Comparison of ENCODE assay signal across 24 mouse cellular contexts in genomic region chr1:76130353-76130752, GRCm38 (mm10).
DNase-seq lines count a peak whose midpoint lies in the region; ATAC-seq and TF ChIP-seq lines count a peak whose summit lies in the region.
"Had no signal": no experiment of that assay in that cellular context is flagged by ENCODE, and none has a peak within 500 bp of the region (broad histone marks: within the 10 kb centered on the region; RNA-seq: fewer than 3 reads in every experiment).

No protein-coding gene starts in this region.

- intact Hi-C loops in heart, adult 2 months (cut with DNase I), result no loop called here
- intact Hi-C loops in left cerebral cortex, postnatal 14 days (cut with DNase I), result no loop called here

- no peaks in the 10 kb centered on the region for H3K36me3 ChIP-seq in heart, embryonic 14.5 days (ENCODE audit: control insufficient read depth, insufficient read depth, low read length)
- H3K36me3 ChIP-seq in heart, adult 2 months (ENCODE audit: control insufficient read depth, insufficient read depth, low read length), result no peaks in the 10 kb centered on the region
- no peaks in the 10 kb centered on the region for H3K36me3 ChIP-seq in liver, embryonic 12.5 days
- H3K36me3 ChIP-seq: forebrain, embryonic 15.5 days; intestine, embryonic 15.5 days; limb, embryonic 13.5 days; midbrain, embryonic 13.5 days; neural tube, embryonic 12.5 days had no signal

- no peak for DNase-seq in heart, adult 2 months
- DNase-seq in liver, result peak; percentile 14
- peak; percentile 24 for DNase-seq in embryo, embryonic 10.5 days (ENCODE audit: low spot score)
- DNase-seq in left cerebral cortex, postnatal 14 days (ENCODE audit: low spot score in 2 of 2), result no peak
- DNase-seq in spleen, adult 18-20 months, result no peak
- DNase-seq: cerebellum, adult 11-12 months; cerebellum, postnatal 10 days; gastrocnemius, postnatal 10 days; heart, postnatal 36 days; kidney, adult 8-10 months; kidney, postnatal 14 days; lung, embryonic 14.5 days; retina, postnatal 1 day; right cerebral cortex, postnatal 25 days had no signal

- TF ChIP-seq POLR2A in heart, adult 2 months (IDR thresholded peaks at IDR 0.05; ENCODE audit: insufficient read depth, low read depth, low read length), result no peak

- no peak overlapping the region for H3K27ac ChIP-seq in heart, embryonic 14.5 days (replicated peaks in 1 of 2; ENCODE audit: control insufficient read depth in 1 of 2, insufficient read depth in 1 of 2, low read depth in 2 of 2, low read length in 2 of 2)
- H3K27ac ChIP-seq in heart, adult 2 months, result no peak overlapping the region
- no peak overlapping the region for H3K27ac ChIP-seq in liver, embryonic 12.5 days
- H3K27ac ChIP-seq: forebrain, embryonic 15.5 days; intestine, embryonic 15.5 days; layer of hippocampus, adult 2 months; limb, embryonic 13.5 days; liver, embryonic 14.5 days; midbrain, embryonic 13.5 days; neural tube, embryonic 12.5 days had no signal

- H3K4me2 ChIP-seq in heart, embryonic 14.5 days (ENCODE audit: low read length), result no peak overlapping the region
- H3K4me2 ChIP-seq in liver, embryonic 12.5 days, result no peak overlapping the region
- H3K4me2 ChIP-seq: forebrain, embryonic 15.5 days; intestine, embryonic 15.5 days; limb, embryonic 13.5 days; lung, embryonic 14.5 days; midbrain, embryonic 13.5 days; neural tube, embryonic 12.5 days had no signal

- H3K9me3 ChIP-seq in heart, embryonic 14.5 days (ENCODE audit: control insufficient read depth, low read length), result no peaks in the 10 kb centered on the region
- H3K9me3 ChIP-seq in liver, embryonic 12.5 days (replicated peaks), result no peaks in the 10 kb centered on the region
- H3K9me3 ChIP-seq: forebrain, embryonic 15.5 days; intestine, embryonic 15.5 days; limb, embryonic 13.5 days; midbrain, embryonic 13.5 days; neural tube, embryonic 12.5 days had no signal

- TF ChIP-seq EP300 in heart, adult 2 months (IDR thresholded peaks at IDR 0.05; ENCODE audit: insufficient read depth, low read depth, low read length), result no peak

- H3K9ac ChIP-seq in heart, embryonic 14.5 days (ENCODE audit: low read length), result no peak overlapping the region
- H3K9ac ChIP-seq in heart, adult 2 months (ENCODE audit: low read depth, low read length), result no peak overlapping the region
- H3K9ac ChIP-seq in liver, embryonic 12.5 days, result no peak overlapping the region
- H3K9ac ChIP-seq: forebrain, embryonic 15.5 days; intestine, embryonic 15.5 days; limb, embryonic 13.5 days; liver, embryonic 14.5 days; lung, embryonic 14.5 days; midbrain, embryonic 13.5 days; neural tube, embryonic 12.5 days had no signal

- ATAC-seq in heart, embryonic 14.5 days (ENCODE audit: insufficient number of reproducible peaks, insufficient read depth, low FRiP score, low read depth), result peak; percentile 54; the same call in 1 of the 2 replicates
- ATAC-seq in liver, embryonic 12.5 days, result no peak
- ATAC-seq: forebrain, embryonic 15.5 days; hindbrain, embryonic 16.5 days; intestine, embryonic 15.5 days; midbrain, embryonic 13.5 days had no signal

- no peaks in the 10 kb centered on the region for H3K27me3 ChIP-seq in heart, embryonic 14.5 days (ENCODE audit: control insufficient read depth, insufficient read depth, low read length)
- H3K27me3 ChIP-seq in heart, adult 2 months (ENCODE audit: control insufficient read depth, insufficient read depth, low read length), result no peaks in the 10 kb centered on the region
- no peaks in the 10 kb centered on the region for H3K27me3 ChIP-seq in liver, embryonic 12.5 days (replicated peaks)
- H3K27me3 ChIP-seq: forebrain, embryonic 15.5 days; intestine, embryonic 15.5 days; midbrain, embryonic 13.5 days; neural tube, embryonic 12.5 days had no signal

- peaks cover 3 to 5% of the 10 kb centered on the region in 2 experiments for H3K4me1 ChIP-seq in heart, embryonic 14.5 days (ENCODE audit: control insufficient read depth in 2 of 2, insufficient read depth in 2 of 2, low read length in 2 of 2)
- H3K4me1 ChIP-seq in heart, adult 2 months (ENCODE audit: control insufficient read depth, insufficient read depth, low read length), result no peaks in the 10 kb centered on the region
- no peaks in the 10 kb centered on the region for H3K4me1 ChIP-seq in liver, embryonic 12.5 days
- H3K4me1 ChIP-seq: forebrain, embryonic 15.5 days; intestine, embryonic 15.5 days; limb, embryonic 13.5 days; midbrain, embryonic 13.5 days; neural tube, embryonic 12.5 days had no signal

- TF ChIP-seq CTCF in heart, adult 2 months (IDR thresholded peaks at IDR 0.05), result no peak

- no peaks in the 10 kb centered on the region for H3K79me2 ChIP-seq in heart, adult 2 months (replicated peaks; ENCODE audit: control insufficient read depth, insufficient read depth, low read length)

- 28% methylated on average over 4 of the region's 4 CpGs for WGBS in heart, embryonic 14.5 days
- 51% methylated on average over 4 of the region's 4 CpGs for WGBS in heart, adult 2 months
- WGBS in liver, embryonic 12.5 days (ENCODE audit: insufficient replicate concordance), result 53% methylated on average over 4 of the region's 4 CpGs

- no peak overlapping the region for H3K4me3 ChIP-seq in heart, embryonic 14.5 days (ENCODE audit: control insufficient read depth in 1 of 2, insufficient read depth in 1 of 2, low read depth in 1 of 2, low read length in 2 of 2)
- no peak overlapping the region for H3K4me3 ChIP-seq in heart, adult 2 months
- H3K4me3 ChIP-seq in liver, embryonic 12.5 days, result no peak overlapping the region
- H3K4me3 ChIP-seq: forebrain, embryonic 15.5 days; intestine, embryonic 15.5 days; layer of hippocampus, adult 2 months; limb, embryonic 13.5 days; midbrain, embryonic 13.5 days; neural tube, embryonic 12.5 days had no signal

Comparison
In these comparisons a context has a peak if more than half of its experiments do, and no peak if none do; other contexts are left out.
1. DNase-seq: peak in liver (single experiment) and embryo, embryonic 10.5 days (single experiment); none in heart, adult 2 months (0 of 2), left cerebral cortex, postnatal 14 days (0 of 2) and spleen, adult 18-20 months (0 of 2).